Mouse (Mus musculus): ENCODE results near the gene Klf7.
A peak's percentile ranks its signal among the peaks of the same experiment; 100 is the strongest.
"Not testable (repeated sequence)": the region's sequence is repeated elsewhere in the genome, so short reads cannot be mapped to it uniquely, and the experiment has no call there.

Gene Klf7

DNA sequence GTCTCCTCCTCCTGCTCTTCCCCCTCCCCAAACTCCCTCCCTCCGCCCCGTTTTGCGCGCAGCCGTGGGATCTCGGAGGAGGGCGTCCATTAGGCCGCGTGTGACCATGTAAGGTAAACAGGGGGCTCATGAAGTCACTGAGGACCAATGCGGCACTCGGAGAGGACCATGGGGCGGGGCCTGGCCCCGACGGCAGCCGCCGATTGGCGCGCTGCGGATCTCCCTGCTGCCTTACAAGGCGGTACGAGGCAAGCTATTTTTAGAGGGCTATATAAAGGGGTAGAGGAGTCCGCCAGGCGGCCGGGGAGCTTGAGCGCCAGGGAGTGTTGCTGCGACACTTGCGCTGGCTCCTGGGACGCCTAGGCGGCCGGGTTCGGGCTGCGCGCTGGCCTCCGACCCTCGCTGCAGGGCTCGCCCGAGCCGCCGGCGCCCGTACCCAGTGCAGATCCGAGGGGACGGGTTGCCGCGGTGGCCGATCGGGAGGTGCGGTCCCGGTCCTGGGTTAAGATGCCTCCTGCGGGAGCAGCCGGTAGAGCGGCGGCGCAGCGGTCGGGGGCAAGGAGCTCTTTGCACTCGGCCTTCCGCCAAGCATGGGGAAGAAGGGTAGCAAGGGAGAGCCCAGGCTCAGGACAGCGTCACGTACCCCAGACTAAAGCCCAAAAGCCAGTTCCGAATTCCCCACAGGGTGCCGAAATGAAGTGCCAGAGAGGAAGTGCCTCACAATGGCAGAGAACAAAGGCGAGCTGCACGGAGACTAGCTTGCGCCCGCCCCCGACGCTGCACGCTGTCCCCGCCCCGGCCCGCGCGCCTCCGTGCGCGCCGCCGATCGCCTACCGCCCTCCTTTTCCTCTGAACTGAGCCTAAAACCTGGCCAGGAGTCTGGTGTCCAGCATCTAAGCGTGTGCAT is at the start of gene Klf7:
Klf7 (minus strand) TSS at position 724 of the 907 bp plus-strand sequence.
- DNase-seq: peak; percentile 100

DNA sequence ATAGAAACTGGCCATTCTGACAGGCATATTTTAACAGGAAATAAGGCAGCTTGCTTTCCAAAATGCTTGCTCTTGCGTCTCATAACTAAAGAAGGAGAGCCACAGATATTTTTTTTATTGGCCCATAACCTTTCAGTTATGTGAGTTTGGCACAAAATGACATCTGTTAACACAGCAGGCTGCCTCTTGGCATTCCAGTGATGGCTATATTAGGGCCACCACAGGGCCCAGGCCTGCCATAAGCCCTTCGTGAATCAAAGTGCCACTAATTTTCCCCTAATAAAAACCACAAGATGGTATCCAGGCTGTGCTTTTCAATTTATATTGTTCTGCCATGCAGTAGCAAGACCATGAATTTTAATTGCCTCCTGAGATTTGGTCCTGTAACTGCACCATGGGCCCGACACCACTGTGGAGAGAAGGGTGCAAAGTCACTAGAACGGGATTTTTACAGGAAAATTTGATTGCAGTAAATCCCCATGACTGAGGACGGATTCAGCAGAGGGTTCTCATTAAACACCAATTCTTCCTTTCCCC is 42.5 kb upstream of the Klf7 start:
- DNase-seq: no peak

DNA sequence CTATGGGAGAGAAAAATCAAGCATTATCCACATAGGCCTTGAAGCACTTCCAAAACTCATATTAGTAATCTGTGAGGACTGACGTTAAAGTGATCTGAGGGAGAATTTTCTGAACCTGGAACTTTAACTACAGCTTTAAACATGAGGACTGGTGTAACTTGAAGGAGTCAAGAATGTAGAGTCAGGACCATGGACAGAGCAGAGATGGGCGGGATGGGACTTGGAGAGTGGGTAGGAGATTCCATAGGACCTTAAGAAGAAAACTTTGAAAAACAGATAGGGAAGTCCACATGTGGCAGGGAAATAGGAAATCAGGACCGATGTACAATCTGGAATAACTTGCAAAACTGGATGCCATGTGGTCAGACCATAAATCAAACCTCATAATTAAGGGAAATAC is 36.7 kb upstream of the Klf7 start:
- DNase-seq: no peak

DNA sequence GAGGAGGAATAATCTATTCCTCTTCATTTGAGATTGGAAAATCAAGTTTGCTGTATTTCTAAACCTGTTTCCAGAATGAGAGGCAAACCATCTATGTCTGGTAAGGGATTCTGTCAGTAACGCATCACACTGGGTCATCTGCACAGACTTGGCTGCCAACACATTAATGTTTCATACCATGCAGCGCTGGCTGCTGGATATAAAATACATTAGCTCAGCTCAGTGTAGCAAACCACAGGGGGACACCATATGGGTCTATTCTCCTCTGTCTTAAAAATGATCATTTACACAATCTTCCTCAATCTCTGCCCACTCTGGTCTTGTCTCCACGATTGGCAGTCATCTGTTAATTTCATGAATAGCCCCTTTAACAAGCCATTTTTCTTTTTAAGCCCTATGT is 27.1 kb upstream of the Klf7 start:
- DNase-seq: no peak

DNA sequence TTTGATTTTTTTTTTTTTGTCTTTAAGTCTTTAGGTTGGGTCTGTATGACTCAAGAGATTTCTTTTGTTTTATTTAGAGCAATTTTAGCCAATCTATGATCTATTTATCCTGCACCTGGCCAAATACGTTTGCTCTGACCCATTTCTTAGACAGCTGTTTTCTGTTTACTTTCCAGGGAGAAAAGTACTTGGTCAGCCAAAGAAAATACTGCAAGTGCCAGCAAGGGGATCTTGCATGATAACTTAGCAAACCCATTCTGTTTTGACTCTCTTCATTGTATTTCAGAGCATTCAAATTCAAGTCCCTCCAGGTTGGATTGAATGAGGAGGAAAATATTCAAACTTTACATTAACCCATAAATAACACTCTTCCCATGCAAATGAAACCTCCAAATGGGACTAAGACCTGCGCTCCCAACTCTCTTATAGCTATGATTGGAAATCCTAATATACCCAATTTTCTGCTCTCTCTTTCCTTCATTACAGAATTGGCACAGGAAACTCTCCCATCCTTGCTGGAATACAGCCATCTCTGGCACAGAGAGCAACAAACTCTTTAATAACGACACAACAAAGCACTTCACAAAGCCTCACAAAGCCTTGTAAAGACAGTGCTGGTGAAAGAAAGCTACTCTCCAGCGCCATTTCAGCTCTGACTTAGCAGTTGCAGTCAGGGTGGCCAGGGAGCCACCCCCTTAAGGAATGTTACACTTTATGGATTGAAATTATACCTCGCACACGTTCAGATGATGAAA is 20.8 kb upstream of the Klf7 start:
- no peak for DNase-seq

DNA sequence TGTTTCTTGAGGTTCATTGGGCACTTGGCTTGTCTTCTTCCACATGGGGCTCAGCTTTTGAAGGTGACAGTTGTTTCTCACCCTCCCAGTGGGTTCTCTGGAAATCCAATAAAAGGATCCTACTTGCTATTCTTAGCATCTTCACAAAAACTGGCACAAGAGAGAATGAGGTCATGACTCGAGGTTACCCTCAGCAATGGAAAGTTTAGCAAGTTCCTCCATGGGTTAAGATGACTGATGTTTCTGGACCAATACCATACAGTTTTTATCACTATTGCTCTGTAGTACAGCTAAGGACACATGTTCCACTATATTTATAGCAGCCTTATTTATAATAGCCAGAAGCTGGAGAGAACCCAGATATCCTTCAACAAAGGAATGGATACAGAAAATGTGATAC is 12.4 kb upstream of the Klf7 start:
- DNase-seq: no peak

DNA sequence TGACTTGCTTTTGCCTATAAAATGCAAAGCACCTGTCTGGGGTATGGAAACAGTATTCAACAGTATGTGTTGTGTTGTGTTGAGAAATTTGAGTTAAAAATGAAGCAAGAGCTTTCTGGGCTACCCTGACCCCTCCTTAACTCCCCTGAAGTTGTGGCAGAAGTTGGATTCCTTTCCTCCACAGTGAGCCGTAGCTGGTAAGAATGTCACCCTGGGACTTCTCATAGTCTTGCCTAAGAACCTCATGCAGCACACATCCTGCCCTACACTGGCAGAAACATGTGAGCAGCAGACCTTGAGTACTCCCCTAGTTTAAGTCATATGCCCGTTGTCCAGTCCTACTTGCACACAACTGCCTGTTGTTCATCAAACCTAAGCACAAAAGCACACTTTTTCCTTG is 4.7 kb upstream of the Klf7 start:
- DNase-seq: no peak

DNA sequence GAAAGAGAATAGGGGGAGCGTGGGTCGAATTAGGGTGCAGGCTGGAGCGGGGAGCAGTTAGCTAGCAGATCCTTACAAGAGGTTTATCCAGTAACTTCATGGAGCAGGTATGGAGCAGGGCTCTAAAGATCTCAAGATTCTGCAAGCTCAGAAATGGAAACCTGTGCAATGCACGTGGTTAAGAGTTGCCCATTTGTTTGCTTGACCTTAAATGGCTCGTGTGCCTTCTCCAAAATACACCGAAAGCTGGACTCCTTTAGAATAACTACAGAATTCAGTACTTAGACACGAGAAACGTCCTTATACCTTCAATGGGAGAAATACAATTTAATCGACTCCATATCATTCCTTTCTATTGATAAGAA is 366 bp upstream of the Klf7 start:
- no peak for DNase-seq

DNA sequence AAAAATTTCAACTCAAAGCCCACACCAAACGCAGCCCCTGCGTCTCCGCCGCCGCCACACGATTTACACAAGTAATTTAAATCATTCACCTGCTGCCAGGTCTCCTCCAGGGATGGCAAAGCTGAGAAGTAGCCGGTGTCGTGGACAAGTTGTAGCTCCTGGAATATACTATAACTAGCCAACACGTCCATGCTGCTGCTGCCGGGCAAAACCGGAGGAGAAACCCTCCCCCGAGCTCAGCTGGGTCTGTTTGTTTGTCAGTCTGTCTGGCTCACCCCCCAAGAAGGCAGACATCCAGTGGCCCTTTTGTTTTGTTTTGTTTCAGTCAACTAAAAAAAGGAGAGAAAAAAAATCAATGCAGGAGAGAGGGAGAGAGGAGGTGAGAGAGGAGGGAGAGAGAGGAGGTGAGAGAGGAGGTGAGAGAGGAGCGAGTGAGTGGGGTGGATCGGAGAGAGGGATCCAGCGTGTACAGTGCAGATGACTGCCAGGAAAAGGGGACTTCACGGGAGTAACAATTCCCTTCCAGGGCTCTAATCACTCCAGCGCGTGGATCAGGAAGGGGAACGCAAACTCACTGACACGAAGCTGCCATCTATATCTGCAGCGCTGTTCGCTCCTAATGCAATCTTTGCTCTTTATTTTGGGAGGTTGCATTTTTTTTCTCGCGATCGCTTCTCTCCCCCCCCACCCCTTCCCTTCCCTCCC is 1.1 kb downstream of the Klf7 start:
- DNase-seq: peak; percentile 64

DNA sequence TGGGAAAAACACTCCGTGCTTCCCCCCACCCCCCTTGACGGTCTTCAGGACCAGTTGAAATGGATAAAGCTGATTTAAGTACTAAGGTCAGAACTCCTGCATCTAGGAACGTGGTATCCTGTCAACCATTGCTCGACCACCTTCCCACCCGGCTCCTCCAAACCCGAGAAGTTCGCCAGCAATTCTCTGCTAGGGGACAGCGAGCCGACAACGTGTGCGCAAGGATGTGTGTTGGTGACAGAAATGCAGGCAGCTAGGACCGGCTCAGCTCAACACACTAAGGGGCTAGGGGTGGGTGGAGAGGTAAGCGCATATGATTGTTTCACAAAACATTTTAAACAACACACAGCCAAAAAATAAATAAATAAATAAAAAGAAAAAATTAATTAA is 1.7 kb downstream of the Klf7 start:
- no peak for DNase-seq

DNA sequence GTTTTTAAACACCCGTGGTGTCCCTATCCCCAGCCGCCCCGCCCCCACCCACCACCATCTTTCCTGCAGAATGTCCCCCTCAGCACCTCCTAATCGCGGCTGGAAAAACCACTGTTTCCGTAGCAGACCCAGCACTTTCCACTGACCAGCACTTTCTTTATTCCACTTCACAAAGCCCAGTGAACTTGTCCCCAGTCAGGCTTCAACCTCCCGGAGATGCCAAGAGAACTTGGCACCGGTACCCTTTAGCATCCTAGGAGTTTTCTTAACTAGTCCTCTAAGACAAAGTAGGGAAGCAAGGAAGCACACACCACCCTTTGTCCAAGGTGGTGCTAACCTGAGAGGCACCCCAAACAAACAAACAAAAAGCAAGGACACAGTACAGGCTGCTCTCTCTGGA is 2.2 kb downstream of the Klf7 start:
- DNase-seq: peak; percentile 33

DNA sequence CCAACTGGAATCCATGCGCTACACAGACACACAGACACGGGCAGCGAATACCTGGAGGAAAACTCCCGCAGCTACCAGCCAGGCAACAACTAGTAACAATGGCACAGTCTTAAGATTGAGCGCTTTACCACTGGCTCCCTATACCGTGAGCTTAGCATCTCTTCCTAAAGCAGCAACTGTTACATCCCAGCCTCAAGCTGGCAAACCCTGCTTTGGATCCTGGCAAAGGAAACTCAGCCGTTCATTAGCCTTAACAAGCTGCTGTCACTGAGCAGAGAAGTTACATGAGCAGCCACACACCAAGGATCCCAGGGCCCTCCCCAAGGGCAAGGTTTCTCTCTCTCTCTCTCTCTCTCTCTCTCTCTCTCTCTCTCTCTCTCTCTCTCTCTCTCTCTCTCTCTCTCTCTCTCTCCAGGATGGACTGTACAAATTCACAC is 2.7 kb downstream of the Klf7 start:
- DNase-seq: peak; percentile 59

DNA sequence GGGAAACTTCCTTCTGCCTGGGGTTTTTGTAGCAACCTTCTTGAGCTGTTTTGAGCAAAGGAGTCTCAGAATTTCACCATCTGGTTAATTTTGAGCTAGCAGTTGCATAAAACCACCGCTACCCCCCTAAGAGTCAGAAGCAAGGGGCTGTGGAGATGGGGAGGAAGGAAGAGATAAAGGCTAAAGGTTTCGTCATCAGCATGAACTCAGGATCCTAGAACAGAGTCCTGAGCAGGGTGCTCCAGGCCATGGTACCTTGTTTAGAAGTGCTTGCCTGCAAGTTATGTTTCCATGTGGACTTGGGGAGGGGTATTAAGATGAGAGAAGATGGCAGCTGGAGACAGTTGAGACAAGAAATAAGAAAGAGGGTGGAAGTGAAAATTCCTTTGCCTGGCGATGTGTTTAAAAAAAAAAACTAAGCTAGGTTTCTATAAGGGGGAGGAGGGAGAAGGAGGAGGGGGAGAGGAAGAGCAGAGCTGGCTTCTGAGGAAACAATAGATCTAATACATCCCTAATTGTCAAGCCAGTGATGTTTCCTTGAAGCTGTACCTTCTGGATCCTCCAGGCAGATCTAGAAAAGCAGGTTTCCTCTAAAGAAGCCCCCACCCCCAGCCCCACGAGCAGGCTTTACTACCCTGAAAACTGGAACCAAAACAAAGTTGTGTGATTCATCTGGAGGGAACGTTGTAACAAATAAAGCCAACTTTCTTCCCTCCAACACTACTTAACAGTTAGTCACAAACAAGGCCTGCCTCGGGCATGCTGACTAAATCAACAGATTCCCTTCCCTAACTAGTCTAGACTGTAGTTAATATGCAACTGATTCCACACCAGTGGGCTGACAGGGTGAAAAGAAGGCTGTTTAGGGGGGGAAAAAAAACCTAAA is 3.6 kb downstream of the Klf7 start:
- no peak for DNase-seq

DNA sequence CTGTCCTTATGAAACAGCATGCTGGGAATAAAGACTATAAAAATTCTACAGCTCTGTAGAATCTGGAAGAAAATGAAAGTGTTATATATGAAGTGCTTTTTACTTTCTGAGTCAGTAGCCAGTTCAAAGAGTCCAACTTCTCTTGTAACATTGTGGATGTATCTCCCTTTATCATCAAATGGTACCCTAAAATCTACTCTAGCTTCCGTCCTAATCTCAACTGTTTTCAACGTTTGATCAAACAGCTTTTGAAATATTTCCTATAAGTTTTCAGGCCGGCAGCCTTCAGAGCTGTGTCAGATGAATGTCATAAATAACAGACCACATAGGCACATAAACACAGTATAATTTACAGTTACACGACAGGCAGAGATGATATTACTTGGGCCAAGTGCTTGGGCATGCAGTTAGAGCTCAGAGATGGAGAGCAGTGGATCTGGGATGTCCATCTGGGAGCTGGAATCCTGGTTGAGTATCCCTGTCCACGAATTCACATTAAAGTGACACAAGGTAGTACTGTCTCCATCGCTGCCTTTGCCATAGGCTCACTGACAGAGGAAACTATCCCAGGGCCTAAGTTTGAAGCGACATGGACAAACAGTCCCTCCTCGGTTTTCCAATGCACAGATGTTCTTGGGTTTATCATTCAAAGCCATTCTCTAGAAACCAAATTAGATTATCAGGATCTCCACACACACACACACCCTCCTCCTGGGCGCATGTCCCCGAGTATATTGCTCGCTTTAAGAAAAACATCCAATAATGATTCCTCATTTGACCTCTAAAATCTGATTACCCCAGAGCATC is 4.4 kb downstream of the Klf7 start:
- DNase-seq: no peak

DNA sequence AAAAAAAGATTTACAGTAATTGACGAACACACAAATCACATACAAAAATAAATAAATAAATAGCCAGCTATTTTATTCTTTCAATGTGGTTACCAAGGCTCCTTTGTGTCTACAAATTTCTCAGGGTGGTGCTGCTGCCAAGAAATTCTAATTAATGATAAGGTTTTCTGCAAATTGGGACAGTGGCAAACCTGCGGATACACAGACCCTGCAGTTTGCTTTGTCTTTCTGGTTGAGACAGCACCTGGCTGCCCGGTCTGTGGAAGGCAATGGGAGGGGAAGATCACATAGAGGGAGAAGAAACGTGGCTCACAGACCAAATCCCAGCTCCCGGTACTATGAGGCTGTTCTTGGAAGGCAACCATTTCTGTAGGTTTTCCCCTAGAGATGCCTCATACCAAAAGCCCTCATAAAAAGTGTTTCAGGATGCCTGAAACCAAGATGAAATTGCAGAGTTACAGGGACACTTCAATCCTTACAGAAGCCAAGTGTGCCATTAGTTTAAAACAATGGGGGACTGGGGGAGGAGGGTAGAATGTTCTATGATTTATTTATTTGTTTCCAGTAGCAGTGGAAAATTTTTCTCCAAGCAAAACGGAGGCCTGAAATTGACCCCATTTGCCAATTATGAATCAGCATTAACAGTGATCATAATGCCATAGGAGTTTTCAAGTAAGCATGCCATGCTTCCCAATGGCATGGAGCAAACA is 5.2 kb downstream of the Klf7 start:
- DNase-seq: no peak

DNA sequence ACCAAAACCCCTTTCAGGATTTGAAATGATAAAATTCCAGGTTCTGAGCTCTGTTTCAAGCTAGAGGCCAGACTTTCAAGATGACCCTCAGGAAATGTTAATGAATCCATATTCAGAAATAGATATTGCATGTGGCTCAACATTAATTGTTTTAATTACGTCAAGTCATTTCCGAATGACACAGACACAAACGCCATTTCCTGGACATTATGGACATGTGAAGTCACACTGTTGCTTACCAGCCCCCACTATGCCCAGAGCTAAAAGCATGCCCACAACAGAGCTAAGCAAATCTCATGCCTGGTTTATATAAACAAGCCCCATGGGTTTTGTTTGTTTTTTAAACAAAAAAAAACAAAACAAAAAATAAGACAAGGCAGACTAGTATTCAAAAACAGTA is 7.5 kb downstream of the Klf7 start:
- DNase-seq: no peak

DNA sequence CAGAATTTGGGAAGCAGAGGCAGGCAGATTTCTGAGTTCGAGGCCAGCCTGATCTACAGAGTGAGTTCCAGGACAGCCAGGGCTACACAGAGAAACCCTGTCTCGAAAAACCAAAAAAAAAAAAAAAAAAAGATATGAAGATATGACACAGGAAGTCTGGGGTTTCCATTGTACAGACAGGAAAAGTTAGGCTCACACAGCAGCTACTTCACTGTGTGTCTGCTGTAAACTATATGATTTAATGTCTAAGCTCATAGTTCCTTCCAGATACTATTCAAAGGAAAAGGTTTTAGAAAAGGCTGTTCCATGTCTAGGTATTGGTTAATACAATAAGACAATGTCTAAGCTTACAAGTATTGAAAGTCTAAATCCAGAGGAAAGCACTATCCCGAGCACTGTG is 13.4 kb downstream of the Klf7 start:
- DNase-seq: not testable (repeated sequence)

DNA sequence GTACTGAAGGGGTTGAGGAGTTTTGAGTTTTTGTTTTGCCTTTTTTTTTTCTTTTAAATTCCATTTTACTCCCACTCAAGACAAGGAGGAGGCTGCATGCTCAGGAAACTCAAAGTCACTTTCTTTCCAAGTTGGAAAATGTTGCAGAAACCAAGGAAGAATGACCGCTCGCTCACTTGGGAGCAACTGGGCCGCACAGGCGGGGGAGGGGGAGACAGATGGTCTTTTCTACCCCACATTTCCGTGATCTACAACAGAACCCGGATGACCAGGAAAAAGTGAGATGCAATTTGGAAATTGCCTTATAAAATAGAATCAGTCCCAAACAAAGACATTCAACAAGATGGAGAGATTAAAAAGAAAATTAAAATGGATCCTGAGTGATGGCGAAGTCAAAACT is 14.6 kb downstream of the Klf7 start:
- no peak for DNase-seq

DNA sequence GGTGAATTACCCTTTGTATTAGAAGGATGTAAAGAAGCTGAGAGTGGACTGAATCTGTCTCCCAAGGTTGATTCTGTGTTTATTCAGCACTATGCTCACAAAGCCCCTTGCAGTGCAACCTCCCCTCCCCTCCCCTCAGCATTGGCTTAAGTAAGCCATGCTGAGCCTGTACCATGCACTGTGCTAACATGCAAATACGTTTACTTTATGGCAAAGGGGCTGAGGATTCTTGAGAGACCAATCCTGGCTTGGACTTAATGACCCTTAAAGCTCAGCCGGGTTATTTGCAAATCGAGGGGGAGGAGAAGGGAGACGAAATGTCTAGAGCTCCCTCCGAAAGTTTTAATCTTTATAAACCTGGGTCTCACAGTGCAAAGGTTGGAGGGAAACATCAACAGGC is 16.0 kb downstream of the Klf7 start:
- DNase-seq: no peak

DNA sequence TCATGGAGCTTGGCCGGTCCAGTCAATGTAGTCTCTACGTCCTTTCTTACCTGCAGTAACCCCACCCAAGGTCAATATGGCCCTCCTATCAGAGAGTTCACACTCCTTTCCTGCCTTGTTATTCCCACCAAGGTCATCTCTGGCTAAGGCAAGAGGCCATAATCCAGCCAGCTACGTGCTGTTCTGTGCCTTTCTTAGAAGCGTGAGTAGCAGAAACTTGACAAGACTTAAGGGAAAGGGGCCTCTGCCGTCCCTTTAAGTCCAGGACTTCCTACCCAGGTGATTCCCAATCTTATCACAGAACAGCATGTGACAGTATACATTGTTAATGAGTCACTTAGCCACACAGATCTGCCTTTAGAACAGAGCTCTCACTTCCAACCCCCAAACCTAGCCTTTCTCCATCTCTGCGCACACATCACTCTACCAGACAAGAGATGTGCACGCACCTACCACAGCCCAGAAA is 16.9 kb downstream of the Klf7 start:
- no peak for DNase-seq

DNA sequence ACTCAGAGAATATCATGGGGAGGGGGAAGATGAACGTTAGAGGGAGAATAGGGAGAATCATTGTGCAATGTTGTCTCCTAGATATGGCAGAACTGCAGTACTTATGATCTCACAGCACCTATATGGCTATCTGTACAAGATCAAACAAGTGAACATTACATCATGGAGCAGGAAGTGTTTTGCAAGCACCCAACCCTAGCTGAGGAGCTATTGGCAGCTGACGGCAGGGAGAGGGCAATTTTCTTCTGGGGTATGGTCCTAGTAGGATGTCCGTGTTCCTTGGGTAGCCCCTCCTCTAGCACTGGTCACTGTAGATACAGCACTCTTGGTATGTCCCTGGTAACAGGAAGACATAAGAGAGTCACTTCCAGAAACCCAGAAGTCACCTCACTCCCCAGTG is 17.4 kb downstream of the Klf7 start:
- DNase-seq: no peak
